Mouse (Mus musculus) CH12.LX (cell line): ENCODE results near the gene Gm49416. TPM values are rescaled to one million over a fixed set of nuclear protein-coding genes. Genes with fewer than 3 reads are reported as not detected.

ENCODE experiments used
- DNase-seq: peaks from one replicate; pipeline ENCODE4 v3.0.0-alpha.2; 2013; ENCODE audit errors: extremely low read depth
- H3K27ac ChIP-seq: 2 replicates; pipeline ENCODE4 v1.5.1; 2012; ENCODE audit warnings: low read depth, mild to moderate bottlenecking, control low read depth, moderate library complexity; ENCODE audit not compliant: insufficient read depth
- H3K27me3 ChIP-seq: replicated peaks from 2 replicates; pipeline ENCODE3; 2012; ENCODE audit warnings: inconsistent platforms
- H3K36me3 ChIP-seq, 2 experiments: replicated peaks in 1 of 2; 2 replicates each; pipeline versions ENCODE3 to v1.6.1; 2012; ENCODE audit warnings: inconsistent platforms in 1 of 2, low read length in 1 of 2, mild to moderate bottlenecking in 1 of 2, mixed read lengths in 1 of 2, moderate library complexity in 1 of 2; ENCODE audit not compliant: control insufficient read depth in 1 of 2, insufficient read depth in 1 of 2
- H3K4me1 ChIP-seq, 2 experiments: 2 replicates each; pipeline ENCODE4 v1.6.1; 2012; ENCODE audit warnings: inconsistent platforms in 1 of 2, moderate library complexity in 1 of 2; ENCODE audit not compliant: insufficient read depth in 2 of 2, control insufficient read depth in 1 of 2
- H3K4me2 ChIP-seq: 2 replicates; pipeline ENCODE4 v1.6.1; 2012; ENCODE audit warnings: low read depth, mild to moderate bottlenecking, control low read depth; ENCODE audit not compliant: poor library complexity, insufficient read depth, severe bottlenecking
- H3K4me3 ChIP-seq, 3 experiments: fragments of 150-350 bp in 1 of 3; sonication (generic) in 1 of 3; replicated peaks in 1 of 3; 2 replicates each; pipeline versions ENCODE3 to v1.5.1; 2011 to 2012; ENCODE audit warnings: low read depth in 2 of 3, low read length in 2 of 3, mild to moderate bottlenecking in 2 of 3, moderate library complexity in 2 of 3, control low read depth in 1 of 3, improper control_type of control experiment in 1 of 3, inconsistent platforms in 1 of 3, mixed read lengths in 1 of 3; ENCODE audit not compliant: poor library complexity in 1 of 3
- H3K79me2 ChIP-seq: replicated peaks from 2 replicates; pipeline ENCODE4 v1.6.1; 2012; ENCODE audit warnings: mild to moderate bottlenecking, moderate library complexity; ENCODE audit not compliant: control insufficient read depth, poor library complexity, insufficient read depth, severe bottlenecking; ENCODE audit errors: extremely low read depth
- H3K9ac ChIP-seq: 2 replicates; pipeline ENCODE4 v1.6.1; 2012; ENCODE audit warnings: low read depth, mild to moderate bottlenecking, control low read depth, moderate library complexity; ENCODE audit not compliant: insufficient read depth
- H3K9me3 ChIP-seq: replicated peaks from 2 replicates; pipeline ENCODE3; 2012; ENCODE audit warnings: low read length, inconsistent platforms, mixed read lengths
- BHLHE40 ChIP-seq: IDR thresholded peaks from 2 replicates; pipeline ENCODE4 v1.6.1; 2011; ENCODE audit warnings: mild to moderate bottlenecking, low read depth, low read length, improper control_type of control experiment
- CHD1 ChIP-seq: IDR thresholded peaks from 2 replicates; pipeline ENCODE4 v1.6.1; 2012; ENCODE audit warnings: low read depth, low read length, improper control_type of control experiment, inconsistent platforms
- CHD2 ChIP-seq: IDR thresholded peaks from 2 replicates; pipeline ENCODE4 v1.6.1; 2011; ENCODE audit warnings: low read length, improper control_type of control experiment
- E2F4 ChIP-seq: IDR thresholded peaks from 2 replicates; pipeline ENCODE4 v1.6.1; 2011; ENCODE audit warnings: low read depth, low read length, improper control_type of control experiment; ENCODE audit not compliant: insufficient replicate concordance
- ELF1 ChIP-seq: IDR thresholded peaks from 2 replicates; pipeline ENCODE4 v1.6.1; 2014; ENCODE audit warnings: low read depth, mild to moderate bottlenecking, inconsistent platforms, low read length, improper control_type of control experiment
- EP300 ChIP-seq: IDR thresholded peaks from 2 replicates; pipeline ENCODE4 v1.6.1; 2011; ENCODE audit warnings: low read length, improper control_type of control experiment
- ETS1 ChIP-seq: conservative IDR thresholded peaks from 2 replicates; pipeline ENCODE4 v1.6.1; 2012; ENCODE audit warnings: low read depth, mild to moderate bottlenecking, inconsistent platforms, low read length, improper control_type of control experiment, moderate library complexity
- HCFC1 ChIP-seq: IDR thresholded peaks from 2 replicates; pipeline ENCODE4 v1.6.1; 2012; ENCODE audit warnings: low read depth, mild to moderate bottlenecking, inconsistent platforms, low read length, improper control_type of control experiment
- IRF4 ChIP-seq: IDR thresholded peaks from 2 replicates; pipeline ENCODE4 v1.6.1; 2014; ENCODE audit warnings: low read depth, mild to moderate bottlenecking, inconsistent platforms, low read length, improper control_type of control experiment
- JUN ChIP-seq: IDR thresholded peaks from 2 replicates; pipeline ENCODE4 v1.6.1; 2011; ENCODE audit warnings: low read depth, mild to moderate bottlenecking, low read length, improper control_type of control experiment, moderate library complexity; ENCODE audit not compliant: insufficient read depth
- KAT2A ChIP-seq: IDR thresholded peaks from 2 replicates; pipeline ENCODE4 v1.6.1; 2012; ENCODE audit warnings: low read length, improper control_type of control experiment, inconsistent platforms; ENCODE audit not compliant: insufficient replicate concordance
- MAFK ChIP-seq: IDR thresholded peaks from 2 replicates; pipeline ENCODE4 v1.6.1; 2011; ENCODE audit warnings: low read length, improper control_type of control experiment; ENCODE audit not compliant: insufficient replicate concordance
- MAX ChIP-seq: IDR thresholded peaks from 2 replicates; pipeline ENCODE4 v1.6.1; 2011; ENCODE audit warnings: low read length, improper control_type of control experiment
- MAZ ChIP-seq: IDR thresholded peaks from 2 replicates; pipeline ENCODE4 v1.6.1; 2012; ENCODE audit warnings: low read depth, mild to moderate bottlenecking, inconsistent platforms, low read length, improper control_type of control experiment, moderate library complexity
- MEF2A ChIP-seq: IDR thresholded peaks from 2 replicates; pipeline ENCODE4 v1.6.1; 2014; ENCODE audit warnings: low read depth, mild to moderate bottlenecking, inconsistent platforms, low read length, improper control_type of control experiment, borderline replicate concordance
- MXI1 ChIP-seq: IDR thresholded peaks from 2 replicates; pipeline ENCODE4 v1.6.1; 2011; ENCODE audit warnings: mild to moderate bottlenecking, low read depth, low read length, improper control_type of control experiment
- MYC ChIP-seq: IDR thresholded peaks from 2 replicates; pipeline ENCODE4 v1.6.1; 2011; ENCODE audit warnings: low read depth, mild to moderate bottlenecking, improper control_type of control experiment, low read length
- NELFE ChIP-seq: IDR thresholded peaks from 2 replicates; pipeline ENCODE4 v1.6.1; 2011; ENCODE audit warnings: low read depth, low read length, improper control_type of control experiment
- NRF1 ChIP-seq: IDR thresholded peaks from 2 replicates; pipeline ENCODE4 v1.6.1; 2014; ENCODE audit warnings: low read depth, mild to moderate bottlenecking, inconsistent platforms, low read length, improper control_type of control experiment, moderate library complexity
- PAX5 ChIP-seq: IDR thresholded peaks from 2 replicates; pipeline ENCODE4 v1.6.1; 2012; ENCODE audit warnings: low read length, inconsistent platforms, mixed read lengths
- POLR2A ChIP-seq: IDR thresholded peaks from 2 replicates; pipeline ENCODE4 v1.6.1; 2011; ENCODE audit warnings: low read depth, mild to moderate bottlenecking, improper control_type of control experiment, low read length
- RAD21 ChIP-seq: IDR thresholded peaks from 2 replicates; pipeline ENCODE4 v1.6.1; 2011; ENCODE audit warnings: low read depth, mild to moderate bottlenecking, low read length, improper control_type of control experiment, moderate library complexity
- SMC3 ChIP-seq: IDR thresholded peaks from 2 replicates; pipeline ENCODE4 v1.6.1; 2011; ENCODE audit warnings: low read depth, low read length, improper control_type of control experiment
- TBP ChIP-seq: conservative IDR thresholded peaks from 2 replicates; pipeline ENCODE4 v1.6.1; 2011; ENCODE audit warnings: low read depth, low read length, improper control_type of control experiment
- TCF12 ChIP-seq: IDR thresholded peaks from 2 replicates; pipeline ENCODE4 v1.6.1; 2014; ENCODE audit warnings: low read depth, mild to moderate bottlenecking, inconsistent platforms, low read length, improper control_type of control experiment
- ZKSCAN1 ChIP-seq: IDR thresholded peaks from 2 replicates; pipeline ENCODE4 v1.6.1; 2012; ENCODE audit warnings: low read depth, inconsistent platforms, low read length, improper control_type of control experiment, borderline replicate concordance
- ZMIZ1 ChIP-seq: IDR thresholded peaks from 2 replicates; pipeline ENCODE4 v1.6.1; 2012; ENCODE audit warnings: low read depth, mild to moderate bottlenecking, inconsistent platforms, low read length, improper control_type of control experiment
- ZNF384 ChIP-seq: IDR thresholded peaks from 2 replicates; pipeline ENCODE4 v1.6.1; 2012; ENCODE audit warnings: low read depth, low read length, improper control_type of control experiment, inconsistent platforms
- dilution Hi-C: fragments of 300-500 bp; cut with MboI; formaldehyde crosslinking; loops from 2 replicates; pipeline ENCODE4 v1.14.3; 2020; ENCODE audit warnings: low sequenced_read_pairs; ENCODE audit not compliant: extremely low pct_unique_long_range_greater_than_20kb, extremely low pct_ligation_motif_present
- in situ Hi-C: fragments of 300-500 bp; cut with MboI; formaldehyde crosslinking; loops from 3 replicates; pipeline ENCODE4 v1.14.3; 2019; ENCODE audit warnings: low sequenced_read_pairs, low pct_ligation_motif_present, low pct_unique_long_range_greater_than_20kb, mixed read lengths
- polyA plus RNA-seq: library from polyadenylated mRNA; unstranded; fragments of >175 nt; gene quantifications from 2 replicates; pipeline ENCODE4 v1.2.1, GENCODE M21; 2012; ENCODE audit warnings: low read depth; ENCODE audit not compliant: insufficient read length
- total RNA-seq, 2 experiments: library from RNA; depleted of rRNA; stranded (reverse); fragments of 300-350 nt in 1 of 2; fragments of >200 nt in 1 of 2; gene quantifications; 2 replicates each; pipeline ENCODE4 v1.2.3; 2012 to 2014

Gm49416 gene
- total and polyA plus RNA-seq, 3 experiments, result 11.1 TPM; not detected in 2

- TF ChIP-seq NELFE (peak; percentile 92), E2F4 (no peak; the same call in 1 of the 2 replicates), TCF12 (peak; percentile 97), ZKSCAN1 (no peak), KAT2A (peak; percentile 77; the same call in 1 of the 2 replicates), POLR2A (peak; percentile 95), BHLHE40 (peak; percentile 67), CHD1 (peak; percentile 25; the same call in 1 of the 2 replicates), MEF2A (peak; percentile 78; the same call in 1 of the 2 replicates), MAFK (no peak), NRF1 (peak; percentile 91), ZNF384 (0 out of 2 replicates have a peak, but pooled peaks have one; percentile 27), JUN (no peak), PAX5 (no peak), TBP (peak; percentile 96), MAX (peak; percentile 79), MAZ (peak; percentile 78; the same call in 1 of the 2 replicates)
Measured at GRCm38 (mm10) chr19:8892829-8893766, 4.4 kb downstream of the Gm49416 start, which contains the start of gene Ints5 (continued).

GRCm38 (mm10) chr19:8895397-8895960, 6.8 kb downstream of the Gm49416 start:
- H3K4me3 ChIP-seq, result no peak overlapping the region
- DNase-seq, result no peak
- H3K4me2 ChIP-seq, result peak overlapping the region; percentile 90; the same call in 1 of the 2 replicates
- H3K36me3 ChIP-seq, result peaks cover 29 to 34% of the 10 kb centered on the region in 2 experiments
- H3K4me1 ChIP-seq, result peaks cover 20 to 62% of the 10 kb centered on the region in 2 experiments
- H3K79me2 ChIP-seq, result peaks cover 60% of the 10 kb centered on the region
- H3K9me3 ChIP-seq, result no peaks in the 10 kb centered on the region
- dilution Hi-C loops (no loop called here), in situ Hi-C loops (loop anchor here (5.0 kb wide), 1 partner anchor 42 kb away; no protein-coding TSS in a partner anchor)
- H3K27ac ChIP-seq, result no peak overlapping the region
- H3K27me3 ChIP-seq, result no peaks in the 10 kb centered on the region
- TF ChIP-seq EP300, result no peak
- no peak for TF ChIP-seq CHD2
- no peak for TF ChIP-seq HCFC1
- TF ChIP-seq PAX5, result no peak
- no peak for TF ChIP-seq KAT2A
- no peak for TF ChIP-seq ZMIZ1
- no peak for TF ChIP-seq ELF1
- no peak for TF ChIP-seq CHD1
- TF ChIP-seq MYC, result no peak
- TF ChIP-seq MXI1, result no peak
- no peak for TF ChIP-seq SMC3
- no peak for TF ChIP-seq RAD21
- no peak for TF ChIP-seq IRF4
- TF ChIP-seq ETS1, result no peak
- TF ChIP-seq ZNF384, result no peak
- H3K9ac ChIP-seq, result no peak overlapping the region
